Mouse (Mus musculus): ENCODE results near the gene Arl16. TPM values are rescaled to one million over a fixed set of nuclear protein-coding genes. Genes with fewer than 3 reads are reported as not detected.

Arl16 gene
- polyA plus RNA-seq, 2 experiments, result 9.9 to 13.0 TPM

DNA sequence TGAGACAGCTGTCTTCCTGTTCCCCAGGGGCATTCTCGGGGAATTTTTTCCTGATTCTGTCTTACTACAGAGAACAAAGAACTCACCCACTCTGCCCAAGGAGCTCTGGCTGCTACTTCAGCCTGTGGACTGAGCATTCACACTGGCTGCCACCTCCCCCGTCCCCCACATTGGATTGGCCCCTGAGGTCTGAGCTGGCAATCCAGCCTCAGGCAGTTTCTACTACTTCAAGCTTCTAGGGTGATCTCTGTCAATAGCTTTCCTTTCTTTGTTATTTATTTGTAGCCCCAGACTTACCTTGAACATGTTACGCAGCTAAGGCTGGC, 25.4 kb upstream of the Arl16 start:
- peak overlapping the region; percentile 90 for H3K4me2 ChIP-seq (ENCODE audit: low read depth)
- DNase-seq (ENCODE audit: low read depth in 3 of 3, low spot score in 3 of 3) (no peak), ATAC-seq (ENCODE audit: insufficient read depth) (no peak)
- peaks cover 17 to 26% of the 10 kb centered on the region in 2 experiments for H3K4me1 ChIP-seq (replicated peaks; ENCODE audit: control insufficient read depth in 2 of 2, insufficient read depth in 2 of 2, low read length in 1 of 2)
- peaks cover 22% of the 10 kb centered on the region for H3K36me3 ChIP-seq (replicated peaks; ENCODE audit: control insufficient read depth, insufficient read depth, low read depth)
- no peak for TF ChIP-seq EP300 (IDR thresholded peaks at IDR 0.05; ENCODE audit: low read depth)
- no peak for TF ChIP-seq CTCF (IDR thresholded peaks at IDR 0.05; ENCODE audit: low read depth)
- peak overlapping the region; percentile 33 to 80 for H3K4me3 ChIP-seq (ENCODE audit: insufficient read depth in 1 of 2, low read depth in 2 of 2, low read length in 2 of 2)
- H3K27ac ChIP-seq, result no peak overlapping the region
- H3K27me3 ChIP-seq (ENCODE audit: control insufficient read depth, insufficient read depth, low read length), result no peaks in the 10 kb centered on the region
- peak overlapping the region; percentile 77 for H3K9ac ChIP-seq (replicated peaks)
- H3K9me3 ChIP-seq (ENCODE audit: control insufficient read depth, low read length), result no peaks in the 10 kb centered on the region
- WGBS (ENCODE audit: insufficient replicate concordance), result 38% methylated on average over 3 of the region's 3 CpGs

- Histone ChIP-seq H3K4me1 (replicated peaks; ENCODE audit: control insufficient read depth in 2 of 2, insufficient read depth in 2 of 2, low read length in 1 of 2) (peaks cover 17 to 26% of the 10 kb centered on the region in 2 experiments), H3K27ac (peak overlapping the region; percentile 70), H3K36me3 (replicated peaks; ENCODE audit: control insufficient read depth, insufficient read depth, low read depth) (peaks cover 28% of the 10 kb centered on the region), H3K9me3 (ENCODE audit: control insufficient read depth, low read length) (no peaks in the 10 kb centered on the region), H3K4me3 (ENCODE audit: insufficient read depth in 1 of 2, low read depth in 2 of 2, low read length in 2 of 2) (peak overlapping the region; percentile 80 to 89), H3K4me2 (ENCODE audit: low read depth) (peak overlapping the region; percentile 90), H3K9ac (replicated peaks) (peak overlapping the region; percentile 77), H3K27me3 (ENCODE audit: control insufficient read depth, insufficient read depth, low read length) (no peaks in the 10 kb centered on the region)
- peak; percentile 81 for TF ChIP-seq CTCF (IDR thresholded peaks at IDR 0.05; ENCODE audit: low read depth)
- TF ChIP-seq EP300 (IDR thresholded peaks at IDR 0.05; ENCODE audit: low read depth), result no peak
- 1% methylated on average over 47 of the region's 48 CpGs for WGBS (ENCODE audit: insufficient replicate concordance)
- ATAC-seq (ENCODE audit: insufficient read depth), result peak; percentile 68
- peak in 1 of 3 experiments; percentile 54 for DNase-seq (ENCODE audit: low read depth in 3 of 3, low spot score in 3 of 3)
Observed at GRCm38 (mm10) chr11:120492024-120492877, 24.8 kb upstream of the Arl16 start.

- no peaks in the 10 kb centered on the region for H3K27me3 ChIP-seq (ENCODE audit: control insufficient read depth, insufficient read depth, low read length)
- peak within 1 kb of the TSS; percentile 77 for H3K9ac ChIP-seq (replicated peaks)
- WGBS (ENCODE audit: insufficient replicate concordance), result under 1% methylated on average over 35 of the region's 35 CpGs
- H3K4me1 ChIP-seq (replicated peaks; ENCODE audit: control insufficient read depth in 2 of 2, insufficient read depth in 2 of 2, low read length in 1 of 2), result peaks cover 17 to 26% of the 10 kb centered on the region in 2 experiments
- peaks cover 31% of the 10 kb centered on the region for H3K36me3 ChIP-seq (replicated peaks; ENCODE audit: control insufficient read depth, insufficient read depth, low read depth)
- peak; percentile 74 to 77 (median 75) for DNase-seq (ENCODE audit: low read depth in 3 of 3, low spot score in 3 of 3)
- H3K27ac ChIP-seq, result peak within 1 kb of the TSS; percentile 70
- H3K4me3 ChIP-seq (ENCODE audit: insufficient read depth in 1 of 2, low read depth in 2 of 2, low read length in 2 of 2), result peak within 1 kb of the TSS; percentile 80 to 89
- TF ChIP-seq CTCF (IDR thresholded peaks at IDR 0.05; ENCODE audit: low read depth) (no peak), EP300 (IDR thresholded peaks at IDR 0.05; ENCODE audit: low read depth) (no peak)
- H3K9me3 ChIP-seq (ENCODE audit: control insufficient read depth, low read length), result no peaks in the 10 kb centered on the region
- peak; percentile 86 for ATAC-seq (ENCODE audit: insufficient read depth)
- peak within 1 kb of the TSS; percentile 90 for H3K4me2 ChIP-seq (ENCODE audit: low read depth)
Observed at GRCm38 (mm10) chr11:120491317-120492023, 24.1 kb upstream of the Arl16 start, which contains the start of gene Slc25a10. Slc25a10 (plus strand) TSS chr11:120491840.

DNA sequence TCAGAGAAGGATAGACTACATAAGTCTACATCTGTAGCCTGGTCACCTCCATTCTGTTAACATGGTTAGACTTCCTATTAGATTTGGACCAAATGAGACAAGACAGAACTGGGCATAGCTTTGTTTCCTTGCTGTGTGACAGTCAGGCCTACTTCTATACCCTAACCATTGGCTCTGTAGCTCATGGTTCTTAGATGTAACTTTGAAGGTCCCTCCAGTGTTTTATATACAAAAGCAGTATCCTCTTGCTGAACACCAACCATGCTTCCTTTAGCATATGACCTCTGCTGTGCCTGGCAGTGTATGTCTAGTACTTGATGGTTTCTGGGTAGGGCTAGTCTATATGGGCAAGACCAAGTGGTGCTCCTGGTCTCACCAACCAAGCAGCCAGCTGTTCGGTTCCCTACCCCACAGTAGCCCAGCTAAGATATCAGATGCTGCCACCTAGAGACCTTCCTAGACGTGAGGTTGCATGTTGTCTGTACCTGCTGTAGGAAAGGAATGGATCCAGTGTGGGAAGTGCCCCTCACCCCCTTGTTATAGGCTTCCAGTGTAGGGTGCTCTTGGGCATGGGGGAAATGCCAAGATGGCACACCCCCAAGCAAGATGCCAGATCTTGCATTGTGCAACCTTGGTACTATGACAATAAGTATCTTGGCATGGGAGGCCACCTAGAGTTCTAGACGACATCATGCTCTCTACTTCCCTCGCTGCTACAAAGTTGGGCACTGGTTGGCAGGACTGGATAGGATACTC, 23.1 kb upstream of the Arl16 start:
- no peaks in the 10 kb centered on the region for H3K9me3 ChIP-seq (ENCODE audit: control insufficient read depth, low read length)
- H3K9ac ChIP-seq (replicated peaks), result no peak overlapping the region
- WGBS (ENCODE audit: insufficient replicate concordance), result 40% methylated on average over 4 of the region's 4 CpGs
- no peak overlapping the region for H3K4me2 ChIP-seq (ENCODE audit: low read depth)
- peak overlapping the region; percentile 57 for H3K27ac ChIP-seq
- H3K4me1 ChIP-seq (replicated peaks; ENCODE audit: control insufficient read depth in 2 of 2, insufficient read depth in 2 of 2, low read length in 1 of 2), result peaks cover 17 to 30% of the 10 kb centered on the region in 2 experiments
- DNase-seq (ENCODE audit: low read depth in 3 of 3, low spot score in 3 of 3), result no peak
- H3K36me3 ChIP-seq (replicated peaks; ENCODE audit: control insufficient read depth, insufficient read depth, low read depth), result peaks cover 36% of the 10 kb centered on the region
- no peaks in the 10 kb centered on the region for H3K27me3 ChIP-seq (ENCODE audit: control insufficient read depth, insufficient read depth, low read length)
- no peak overlapping the region for H3K4me3 ChIP-seq (ENCODE audit: insufficient read depth in 1 of 2, low read depth in 2 of 2, low read length in 2 of 2)
- no peak for ATAC-seq (ENCODE audit: insufficient read depth)
- TF ChIP-seq CTCF (IDR thresholded peaks at IDR 0.05; ENCODE audit: low read depth) (0 out of 2 replicates have a peak, but pooled peaks have one; percentile 19), EP300 (IDR thresholded peaks at IDR 0.05; ENCODE audit: low read depth) (no peak)

Data from liver, embryonic 14.5 days (tissue).